ENCODE assay signal across 8 mouse cellular contexts in the genomic region with DNA sequence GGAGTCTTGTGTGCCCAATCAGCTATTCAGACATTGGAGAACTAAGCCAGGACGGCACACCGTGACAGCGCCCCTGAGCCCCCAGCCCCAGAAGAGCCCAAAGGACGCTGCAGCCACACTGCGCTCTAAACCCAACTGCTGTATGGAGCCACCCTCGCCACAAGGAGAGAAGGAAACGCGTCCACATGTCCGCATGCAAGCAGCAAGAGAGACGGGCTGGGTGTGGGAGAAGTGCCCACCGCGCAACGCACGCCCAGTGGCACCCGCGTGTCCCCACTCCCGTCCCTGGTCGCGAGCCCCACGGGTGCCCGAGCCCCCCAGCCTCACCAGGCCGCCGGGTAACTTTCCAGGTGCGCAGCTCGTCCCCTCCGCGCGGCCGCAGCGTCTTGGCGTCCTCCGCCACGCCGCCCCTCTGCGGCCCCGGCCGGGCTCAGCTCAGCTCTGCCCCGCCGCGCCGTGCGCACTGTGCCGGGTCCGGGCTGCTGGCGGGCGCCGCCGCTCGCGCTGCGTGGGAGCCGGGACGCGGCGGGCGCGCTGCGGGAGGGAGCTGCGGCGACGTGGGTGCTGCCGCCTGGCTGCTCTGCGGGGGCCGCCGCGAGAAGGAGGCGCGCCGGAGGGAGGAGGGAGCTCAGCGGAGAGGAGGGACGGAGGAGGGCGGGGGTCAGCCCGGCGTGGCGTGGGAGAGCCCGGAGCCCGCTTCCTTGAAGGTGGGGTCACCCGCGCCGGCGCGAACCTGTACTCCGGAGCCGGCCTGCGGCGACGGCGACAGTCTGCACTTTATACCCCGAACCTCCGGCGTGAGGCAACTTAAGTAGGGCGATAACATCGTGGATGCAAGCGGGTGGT. TPM values are rescaled to one million over a fixed set of nuclear protein-coding genes. Genes with fewer than 3 reads are reported as not detected.
DNase-seq lines count a peak whose midpoint lies in the region; ATAC-seq and TF ChIP-seq lines count a peak whose summit lies in the region.

A gene (minus strand): TSS at position 756 of the 846 bp plus-strand sequence.

- H3K27me3 ChIP-seq in heart, embryonic 10.5 days (ENCODE audit: insufficient read depth, poor library complexity, severe bottlenecking), result peaks cover 63% of the 10 kb centered on the region
- H3K27me3 ChIP-seq in heart, embryonic 12.5 days (replicated peaks), result peaks cover 50% of the 10 kb centered on the region
- peaks cover 33% of the 10 kb centered on the region for H3K27me3 ChIP-seq in lung, embryonic 15.5 days

- no peak for DNase-seq in heart, embryonic 10.5 days (ENCODE audit: low spot score)
- no peak for DNase-seq in heart, adult 9 months (ENCODE audit: low spot score in 2 of 2)
- peak; percentile 2 to 21 for DNase-seq in kidney, postnatal 36 days
- peak; percentile 58 to 62 for DNase-seq in right cerebral cortex, adult 2 months (ENCODE audit: low spot score in 2 of 2)
- DNase-seq in thymus, postnatal 36 days, result no peak

- peak; percentile 69 for ATAC-seq in heart, embryonic 12.5 days (ENCODE audit: insufficient number of reproducible peaks, low FRiP score)
- ATAC-seq in lung, embryonic 15.5 days (ENCODE audit: borderline replicate concordance, extremely low read depth, low FRiP score, low TSS enrichment), result peak; percentile 77; the same call in 1 of the 2 replicates

- peak within 1 kb of the TSS; percentile 100 for H3K4me2 ChIP-seq in heart, embryonic 12.5 days
- peak within 1 kb of the TSS; percentile 97 for H3K4me2 ChIP-seq in lung, embryonic 15.5 days

- H3K36me3 ChIP-seq in heart, embryonic 10.5 days, result no peaks in the 10 kb centered on the region
- H3K36me3 ChIP-seq in heart, embryonic 12.5 days, result no peaks in the 10 kb centered on the region
- no peaks in the 10 kb centered on the region for H3K36me3 ChIP-seq in lung, embryonic 15.5 days

- no peaks in the 10 kb centered on the region for H3K9me3 ChIP-seq in heart, embryonic 10.5 days
- H3K9me3 ChIP-seq in heart, embryonic 12.5 days (replicated peaks), result no peaks in the 10 kb centered on the region
- no peaks in the 10 kb centered on the region for H3K9me3 ChIP-seq in lung, embryonic 15.5 days

- WGBS in heart, embryonic 10.5 days, result under 1% methylated on average over 83 of the region's 94 CpGs
- WGBS in heart, embryonic 12.5 days, result under 1% methylated on average over 90 of the region's 94 CpGs
- WGBS in lung, embryonic 15.5 days, result 2% methylated on average over 76 of the region's 94 CpGs

- no peak for TF ChIP-seq CTCF in cortical plate, adult 2 months (IDR thresholded peaks at IDR 0.05; ENCODE audit: extremely low read depth, insufficient read depth, low read length)

- H3K4me1 ChIP-seq in heart, embryonic 10.5 days, result peaks cover 15% of the 10 kb centered on the region; the same call in 1 of the 2 replicates
- H3K4me1 ChIP-seq in cortical plate, adult 2 months (ENCODE audit: control insufficient read depth, insufficient read depth, low read length), result peaks cover 1% of the 10 kb centered on the region; the same call in 1 of the 2 replicates
- H3K4me1 ChIP-seq in heart, embryonic 12.5 days (replicated peaks), result peaks cover 5% of the 10 kb centered on the region; the same call in 1 of the 2 replicates
- H3K4me1 ChIP-seq in lung, embryonic 15.5 days, result no peaks in the 10 kb centered on the region

- peak within 1 kb of the TSS; percentile 79 for H3K9ac ChIP-seq in heart, embryonic 12.5 days
- peak within 1 kb of the TSS; percentile 42 for H3K9ac ChIP-seq in lung, embryonic 15.5 days

- H3K27ac ChIP-seq in heart, embryonic 10.5 days, result peak within 1 kb of the TSS; percentile 82
- H3K27ac ChIP-seq in cortical plate, adult 2 months (ENCODE audit: insufficient read depth, low read length), result peak within 1 kb of the TSS; percentile 89
- H3K27ac ChIP-seq in heart, embryonic 12.5 days (ENCODE audit: poor library complexity, severe bottlenecking), result no peak within 1 kb of the TSS
- H3K27ac ChIP-seq in lung, embryonic 15.5 days, result no peak within 1 kb of the TSS

- no peak for TF ChIP-seq POLR2A in cortical plate, adult 2 months (IDR thresholded peaks at IDR 0.05; ENCODE audit: extremely low read depth, insufficient read depth, low read length)

- H3K4me3 ChIP-seq in heart, embryonic 10.5 days, result peak within 1 kb of the TSS; percentile 85
- H3K4me3 ChIP-seq in cortical plate, adult 2 months (ENCODE audit: insufficient read depth, low read length), result peak within 1 kb of the TSS; percentile 47
- peak within 1 kb of the TSS; percentile 77 for H3K4me3 ChIP-seq in heart, embryonic 12.5 days
- peak within 1 kb of the TSS; percentile 60 for H3K4me3 ChIP-seq in lung, embryonic 15.5 days

RNA-seq across cellular contexts. Expression of the gene that starts here (rescaled TPM):
- 0.62 and 0.83 TPM in 2 replicates for polyA plus RNA-seq in heart, embryonic 10.5 days (2016; fragmentation: Nextera tagmentation; extraction: Ambion mirVana)
- polyA plus RNA-seq in cortical plate, adult 2 months (2012; rRNA removed), result 4.9 and 5.3 TPM in 2 replicates
- 0.34 and 0.60 TPM in 2 replicates for polyA plus RNA-seq in heart, embryonic 12.5 days (2016; fragmentation: Nextera tagmentation; extraction: Ambion mirVana)
- polyA plus RNA-seq in lung, embryonic 15.5 days (2015; fragmentation: Nextera tagmentation; extraction: Ambion mirVana), result 1.6 and 2.0 TPM in 2 replicates

Comparison
In these comparisons a context has a peak if more than half of its experiments do, and no peak if none do; other contexts are left out.
1. H3K27ac ChIP-seq: peak in heart, embryonic 10.5 days (single experiment) and cortical plate, adult 2 months (single experiment); none in heart, embryonic 12.5 days (single experiment) and lung, embryonic 15.5 days (single experiment).
2. Peak in ATAC-seq, H3K4me3 ChIP-seq, H3K9ac ChIP-seq and H3K4me2 ChIP-seq in heart, embryonic 12.5 days; RNA of the gene not detected or under 1 TPM.
3. DNase-seq: peak in kidney, postnatal 36 days (2 of 2) and right cerebral cortex, adult 2 months (2 of 2); none in heart, embryonic 10.5 days (single experiment), heart, adult 9 months (0 of 2) and thymus, postnatal 36 days (0 of 2).
4. Peak in every context shown above with its lines, with median percentiles within 50 percentile points of each other: H3K4me3 ChIP-seq.